Mouse (Mus musculus) olfactory bulb, adult 2 months (tissue): ENCODE data around the gene Plekhg3. TPM values are rescaled to one million over a fixed set of nuclear protein-coding genes. Genes with fewer than 3 reads are reported as not detected.

ENCODE experiments used
- H3K27ac ChIP-seq: fragments of 200-500 bp; 2 replicates; pipeline ENCODE4 v1.5.1; 2012; ENCODE audit warnings: low read depth, low read length; ENCODE audit not compliant: insufficient read depth
- H3K4me1 ChIP-seq: fragments of 200-500 bp; 2 replicates; pipeline ENCODE4 v1.6.1; 2012; ENCODE audit warnings: low read length; ENCODE audit not compliant: control insufficient read depth, insufficient read depth
- H3K4me3 ChIP-seq: fragments of 200-500 bp; 2 replicates; pipeline ENCODE4 v1.5.1; 2012; ENCODE audit warnings: mild to moderate bottlenecking, low read depth, low read length, moderate library complexity; ENCODE audit not compliant: insufficient read depth
- CTCF ChIP-seq: fragments of 200-500 bp; IDR thresholded peaks from 2 replicates; pipeline ENCODE4 v1.5.1; 2012; ENCODE audit warnings: low read depth, mild to moderate bottlenecking, low read length, moderate library complexity; ENCODE audit not compliant: insufficient read depth
- POLR2A ChIP-seq: fragments of 200-500 bp; IDR thresholded peaks from 2 replicates; pipeline ENCODE4 v1.6.1; 2012; ENCODE audit warnings: mild to moderate bottlenecking, low read depth, low read length, moderate library complexity; ENCODE audit not compliant: insufficient read depth
- WGBS: fragments of 180-500 bp; shearing (Covaris S2); methylation state at CpG from one replicate; pipeline ENCODE4 v1.1.7; 2018; 5-methylcytosine and 5-hydroxymethylcytosine counted together
- polyA plus RNA-seq: library from polyadenylated mRNA; stranded (reverse); fragments of >200 nt; gene quantifications from 2 replicates; pipeline ENCODE4 v1.2.4, GENCODE M21; 2012; ENCODE audit warnings: low replicate concordance; ENCODE audit not compliant: missing spikeins, insufficient read depth, insufficient read length

The Plekhg3 gene
- polyA plus RNA-seq, 1 experiment, result not detected

DNA sequence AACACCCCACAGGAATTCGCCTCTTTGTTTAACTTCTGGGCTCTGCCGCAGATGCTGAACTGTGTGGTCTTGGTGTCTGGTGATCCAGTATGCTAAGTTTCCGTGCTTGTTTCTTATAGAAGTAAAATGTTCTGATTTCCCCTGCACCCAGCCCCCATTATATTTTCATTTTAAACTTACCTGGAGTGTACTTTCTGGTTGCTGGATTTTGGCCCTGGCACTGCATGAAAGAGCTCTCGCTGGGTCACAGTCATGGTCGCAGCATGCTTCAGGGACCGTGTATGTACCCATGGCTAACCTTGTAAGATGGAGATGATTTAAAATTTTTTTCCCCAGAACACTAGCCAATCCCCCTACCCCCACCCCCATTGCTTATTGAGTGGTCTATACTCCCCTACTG, 11.2 kb downstream of the Plekhg3 start:
- no peak overlapping the region for H3K27ac ChIP-seq
- H3K4me1 ChIP-seq, result peaks cover 8% of the 10 kb centered on the region; the same call in 1 of the 2 replicates
- WGBS, result 80% methylated on average over 6 of the region's 6 CpGs
- TF ChIP-seq CTCF, result no peak
- TF ChIP-seq POLR2A, result no peak
- H3K4me3 ChIP-seq, result no peak overlapping the region

DNA sequence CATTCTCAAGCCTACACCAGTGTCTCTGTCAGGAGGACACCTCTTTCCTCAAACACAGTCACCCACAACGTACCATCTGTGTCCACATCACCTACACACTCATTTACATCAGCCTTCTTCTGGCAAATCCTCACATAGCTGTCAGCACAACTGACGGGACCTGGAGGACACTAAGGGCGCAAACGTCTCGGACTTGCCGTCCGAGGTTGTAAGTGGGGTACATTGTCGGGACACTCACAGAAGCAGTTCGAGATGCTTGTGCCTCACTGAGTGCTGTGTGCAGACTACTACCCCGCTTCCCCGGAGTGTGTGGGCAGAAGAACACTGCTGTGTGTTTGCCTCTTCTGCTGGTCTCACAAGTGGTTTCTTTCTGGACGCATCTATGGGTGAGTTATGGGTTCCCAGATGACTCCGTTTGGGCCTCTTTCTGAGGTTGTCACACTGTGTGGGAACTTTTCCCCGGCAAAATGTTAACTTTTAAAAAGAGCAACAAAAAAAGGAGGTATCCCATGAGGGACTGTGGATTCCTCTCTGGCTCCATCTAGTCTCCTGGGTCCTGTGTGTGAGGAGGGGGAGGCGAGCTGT, 15.2 kb downstream of the Plekhg3 start:
- no peak for TF ChIP-seq POLR2A
- no peak for TF ChIP-seq CTCF
- no peak overlapping the region for H3K4me3 ChIP-seq
- H3K4me1 ChIP-seq, result peaks cover 14% of the 10 kb centered on the region
- 69% methylated on average over 15 of the region's 15 CpGs for WGBS
- no peak overlapping the region for H3K27ac ChIP-seq

DNA sequence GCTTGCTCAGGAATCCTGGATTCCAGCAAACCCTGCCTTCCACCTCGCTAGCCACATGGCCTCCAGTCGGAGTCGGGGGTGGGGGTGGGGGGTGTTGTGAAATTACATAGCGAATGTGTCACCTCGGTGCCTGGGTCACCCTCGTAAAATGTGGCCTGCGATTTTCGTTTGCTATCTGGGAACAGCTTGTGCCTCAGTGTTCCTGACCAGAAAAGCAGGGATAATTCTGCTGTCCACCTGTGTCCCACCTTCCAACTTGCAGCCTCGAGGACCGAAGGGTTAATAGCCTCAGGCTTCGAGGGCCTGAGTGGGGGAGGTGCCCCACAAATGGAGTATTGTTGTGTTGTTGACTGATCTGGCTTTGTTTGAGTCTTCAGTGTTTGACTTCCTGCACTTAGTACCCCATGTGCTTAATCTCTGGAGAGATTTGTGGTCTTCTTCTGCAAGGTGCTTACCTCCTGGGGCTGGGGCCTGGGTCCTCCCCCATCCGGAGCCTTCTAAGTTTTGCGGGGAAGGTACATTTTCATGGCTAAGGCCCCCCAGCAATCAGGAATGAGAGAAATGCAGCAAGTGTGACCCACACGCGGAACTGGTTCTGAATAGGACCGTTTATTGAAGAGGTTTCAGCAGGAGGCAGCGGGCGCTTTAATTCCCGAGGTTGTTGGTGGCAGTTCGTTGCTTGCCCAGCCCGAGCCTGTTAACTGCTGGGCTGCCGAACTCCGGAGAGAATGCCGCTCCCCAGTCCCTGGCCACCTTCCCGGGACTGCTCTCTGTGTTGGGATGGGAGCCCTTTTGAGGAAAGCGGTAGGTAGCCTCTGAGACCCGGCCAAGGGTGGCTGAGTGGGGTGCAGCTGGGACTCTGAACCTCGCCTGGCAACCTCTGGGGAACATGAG, 15.9 kb downstream of the Plekhg3 start:
- TF ChIP-seq CTCF (no peak), POLR2A (no peak)
- peak overlapping the region; percentile 30 for H3K4me3 ChIP-seq
- H3K4me1 ChIP-seq, result peaks cover 14% of the 10 kb centered on the region
- 24% methylated on average over 28 of the region's 28 CpGs for WGBS
- no peak overlapping the region for H3K27ac ChIP-seq

DNA sequence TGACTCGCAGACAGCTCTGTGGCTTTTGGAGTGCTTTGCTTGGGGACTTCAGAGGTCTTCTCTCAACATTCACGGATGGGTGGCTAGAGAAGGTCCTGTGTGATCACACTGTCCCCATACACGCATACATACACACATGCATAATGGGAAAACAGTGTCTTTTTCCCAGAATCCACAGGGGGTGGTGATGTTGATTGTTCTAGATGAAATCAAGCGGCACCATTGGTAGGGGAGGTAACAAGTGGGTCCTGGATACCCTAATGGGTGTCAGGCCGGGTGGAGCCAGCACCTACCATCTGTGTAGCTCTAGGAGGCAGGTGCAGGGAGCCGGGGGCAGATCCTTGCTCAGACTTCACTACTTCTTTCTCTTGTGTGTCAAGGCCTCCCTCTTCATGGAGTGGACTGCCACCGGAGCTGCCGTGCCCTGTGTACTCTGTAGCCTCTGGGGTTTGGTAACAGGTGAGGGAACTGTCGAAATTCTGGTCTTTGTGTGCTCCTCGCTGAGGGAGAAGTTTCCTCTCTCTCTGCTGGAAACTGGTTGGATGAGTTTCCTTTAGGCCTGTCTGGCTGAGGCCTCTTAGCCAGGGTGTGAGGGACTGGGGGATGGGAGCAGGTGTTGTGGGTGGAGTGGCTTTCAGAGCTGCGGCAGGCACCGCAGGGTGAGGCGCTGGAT, 16.9 kb downstream of the Plekhg3 start:
- WGBS, result 80% methylated on average over 13 of the region's 13 CpGs
- no peak overlapping the region for H3K4me3 ChIP-seq
- no peak for TF ChIP-seq POLR2A
- no peak for TF ChIP-seq CTCF
- H3K4me1 ChIP-seq, result peaks cover 14% of the 10 kb centered on the region
- no peak overlapping the region for H3K27ac ChIP-seq

DNA sequence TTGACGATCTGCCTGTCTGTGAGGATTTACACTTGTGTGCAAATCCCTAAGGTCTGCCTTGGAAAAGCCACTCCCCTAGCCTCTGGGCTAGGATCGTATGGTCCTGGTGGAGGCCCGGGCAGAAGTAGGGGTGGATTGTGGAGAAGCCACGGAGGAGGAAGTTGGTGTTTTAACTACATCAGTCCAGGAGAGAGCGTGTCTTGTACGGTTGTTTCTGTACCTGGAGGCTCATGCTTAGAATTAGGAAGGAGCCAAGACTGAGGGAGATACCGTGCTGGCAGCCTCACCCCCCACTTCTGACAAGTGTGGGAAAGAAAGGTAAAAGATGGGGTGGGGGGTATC, 17.4 kb downstream of the Plekhg3 start:
- H3K4me3 ChIP-seq, result no peak overlapping the region
- 78% methylated on average over 7 of the region's 7 CpGs for WGBS

DNA sequence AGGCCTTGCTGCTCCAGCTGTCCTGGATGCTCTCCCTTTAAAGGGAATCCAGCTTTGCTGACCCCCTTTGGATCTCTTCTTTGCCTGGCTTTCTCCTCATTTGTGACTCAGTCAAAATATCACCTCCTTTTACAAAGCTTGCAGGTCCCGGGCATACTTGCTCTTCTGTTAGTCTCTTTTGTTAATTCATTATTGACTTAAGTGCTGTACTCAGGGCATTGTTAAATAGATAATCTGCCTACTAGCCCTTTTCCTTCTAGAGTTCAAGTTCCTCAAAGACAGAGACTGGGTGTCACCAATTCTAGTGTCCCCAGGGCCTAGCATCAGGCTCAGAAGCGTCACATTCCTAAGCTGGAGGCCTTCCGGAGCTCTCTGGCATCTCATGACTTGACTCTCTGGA, 18.5 kb downstream of the Plekhg3 start:
- WGBS, result 89% methylated on average over 3 of the region's 3 CpGs
- TF ChIP-seq CTCF (no peak), POLR2A (no peak)
- H3K4me1 ChIP-seq, result peaks cover 14% of the 10 kb centered on the region
- H3K4me3 ChIP-seq, result no peak overlapping the region
- H3K27ac ChIP-seq, result no peak overlapping the region

More for the DNA sequence above, 17.4 kb downstream of the Plekhg3 start:
- Histone ChIP-seq H3K27ac (no peak overlapping the region), H3K4me1 (peaks cover 14% of the 10 kb centered on the region)
- TF ChIP-seq POLR2A, result no peak
- no peak for TF ChIP-seq CTCF

DNA sequence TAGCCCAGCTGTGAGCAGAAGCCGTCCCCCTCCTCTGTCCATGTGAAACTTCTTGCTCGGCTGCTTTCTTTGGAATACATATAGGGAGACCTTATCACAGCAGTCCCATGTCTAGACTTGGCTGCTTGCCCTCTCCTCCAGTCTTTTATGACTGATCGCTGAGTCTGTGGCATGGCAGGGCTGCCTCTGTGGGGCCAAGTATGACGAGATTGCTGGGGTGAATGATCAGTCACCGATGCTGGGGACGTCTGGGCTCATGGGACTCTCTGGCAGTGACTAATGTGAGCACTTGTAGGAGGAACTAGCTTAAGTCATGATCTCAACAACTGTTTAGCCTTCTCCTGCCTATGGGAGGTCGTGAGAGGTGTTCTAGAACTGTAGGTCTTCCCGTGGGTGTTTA, 21.6 kb downstream of the Plekhg3 start:
- TF ChIP-seq CTCF (no peak), POLR2A (no peak)
- 57% methylated on average over 8 of the region's 8 CpGs for WGBS
- Histone ChIP-seq H3K27ac (no peak overlapping the region), H3K4me3 (no peak overlapping the region), H3K4me1 (peaks cover 3% of the 10 kb centered on the region)

DNA sequence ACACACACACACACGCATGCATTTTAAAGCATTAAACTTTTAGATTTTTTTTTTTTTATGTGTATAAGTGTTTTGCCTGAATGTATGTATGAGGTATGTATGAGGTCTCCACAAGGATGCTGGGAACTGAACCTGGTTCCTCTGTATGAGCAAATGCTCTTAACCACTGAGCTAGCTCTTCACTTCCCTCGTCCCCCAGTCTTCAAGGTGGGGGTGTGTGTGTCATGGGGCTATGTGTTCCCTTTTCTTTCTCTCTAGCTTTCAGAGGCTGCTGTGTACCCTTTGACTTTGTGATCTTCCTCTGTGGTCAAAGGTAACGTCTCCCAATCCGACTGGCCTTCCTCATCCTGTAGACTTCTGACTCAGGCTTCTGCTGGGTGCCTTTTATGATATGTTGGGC, 22.3 kb downstream of the Plekhg3 start:
- Histone ChIP-seq H3K27ac (no peak overlapping the region), H3K4me3 (no peak overlapping the region), H3K4me1 (no peaks in the 10 kb centered on the region; the same call in 1 of the 2 replicates)
- no peak for TF ChIP-seq CTCF
- no peak for TF ChIP-seq POLR2A
- WGBS, result 92% methylated on average over 4 of the region's 4 CpGs

DNA sequence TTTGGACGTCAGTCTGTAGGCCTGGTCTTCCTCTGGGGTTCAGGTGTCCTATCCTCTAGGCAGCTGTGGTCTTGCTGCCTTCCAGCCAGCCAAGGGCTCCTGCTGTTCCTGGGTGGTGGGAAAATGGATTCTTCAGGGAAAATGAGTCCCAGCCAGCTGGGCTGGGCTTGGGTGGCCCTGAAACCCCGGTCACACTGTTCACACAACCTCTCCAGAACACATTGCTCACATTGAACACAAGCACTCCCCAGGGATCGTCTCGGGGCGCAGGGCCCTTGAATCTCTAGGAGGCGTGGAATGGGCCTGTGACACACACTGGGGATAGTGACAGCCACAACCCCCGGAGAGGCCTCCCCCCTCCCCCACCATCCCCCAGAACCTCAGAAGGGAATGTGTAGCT, 23.2 kb downstream of the Plekhg3 start:
- 78% methylated on average over 7 of the region's 7 CpGs for WGBS
- Histone ChIP-seq H3K4me3 (no peak overlapping the region), H3K27ac (no peak overlapping the region), H3K4me1 (no peaks in the 10 kb centered on the region)
- TF ChIP-seq POLR2A (no peak), CTCF (no peak)
